Mouse (Mus musculus): ENCODE results near the gene Arhgap28.

Arhgap28 gene

GRCm38 (mm10) chr17:67993371-67994045, 10.4 kb downstream of the Arhgap28 start:
- DNase-seq (ENCODE audit: low spot score in 2 of 2): no peak

- no peak for DNase-seq (ENCODE audit: low spot score in 2 of 2)
Measured at GRCm38 (mm10) chr17:67989716-67990115, 14.2 kb downstream of the Arhgap28 start.

DNA sequence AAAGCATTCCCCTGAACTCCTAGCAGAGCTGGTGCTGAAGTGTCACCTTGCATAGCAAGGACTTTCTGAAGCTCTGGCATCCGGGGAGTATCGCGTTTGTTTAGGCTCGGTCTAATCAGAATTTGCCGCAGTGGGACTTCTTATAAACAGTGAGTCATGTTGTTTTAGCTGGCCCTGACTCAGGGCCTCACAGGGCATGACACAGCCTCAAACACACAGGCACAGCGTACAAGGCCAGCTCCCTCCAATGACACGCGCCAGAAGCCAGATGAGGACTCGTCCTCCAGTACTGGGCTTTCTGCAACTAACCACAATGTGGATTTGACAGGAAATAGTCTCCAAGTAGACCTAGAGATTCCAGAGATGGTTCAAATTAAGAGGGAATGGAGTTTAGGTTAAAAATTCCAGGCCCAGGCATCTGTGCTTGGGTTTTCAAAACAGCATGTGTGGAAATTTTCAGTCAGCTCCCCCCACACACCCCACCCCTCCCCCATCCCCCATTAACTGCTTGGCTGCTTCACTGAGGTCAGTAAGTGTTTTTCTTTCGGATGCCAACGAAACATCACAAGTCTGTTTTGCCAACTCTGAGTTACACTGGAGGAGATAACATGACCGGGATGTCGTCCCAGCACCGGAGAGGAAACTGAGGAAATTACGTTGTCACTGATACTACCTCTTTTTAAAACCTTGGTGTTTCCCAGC, 14.8 kb downstream of the Arhgap28 start:
- no peak for DNase-seq (ENCODE audit: low spot score in 2 of 2)

DNA sequence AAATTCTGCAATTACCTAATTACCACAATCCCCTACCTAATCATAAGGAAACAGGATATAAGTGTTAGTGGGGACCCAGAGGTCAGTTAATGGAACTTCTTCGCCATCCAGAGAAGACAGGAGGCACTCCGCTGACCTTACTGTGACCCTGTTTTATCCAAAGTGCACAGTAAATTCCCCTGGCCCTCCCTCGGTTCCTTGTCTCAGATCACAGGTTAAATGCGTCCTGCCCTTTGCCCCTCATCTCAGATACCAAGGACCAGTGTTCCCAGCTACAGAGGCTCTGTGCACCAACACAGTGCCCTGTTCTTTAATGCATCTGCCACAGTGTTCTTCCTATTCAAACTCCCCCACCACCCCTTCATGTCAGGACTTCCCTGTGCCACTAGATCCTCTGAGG, 18.4 kb downstream of the Arhgap28 start:
- no peak for DNase-seq (ENCODE audit: low spot score in 2 of 2)

DNA sequence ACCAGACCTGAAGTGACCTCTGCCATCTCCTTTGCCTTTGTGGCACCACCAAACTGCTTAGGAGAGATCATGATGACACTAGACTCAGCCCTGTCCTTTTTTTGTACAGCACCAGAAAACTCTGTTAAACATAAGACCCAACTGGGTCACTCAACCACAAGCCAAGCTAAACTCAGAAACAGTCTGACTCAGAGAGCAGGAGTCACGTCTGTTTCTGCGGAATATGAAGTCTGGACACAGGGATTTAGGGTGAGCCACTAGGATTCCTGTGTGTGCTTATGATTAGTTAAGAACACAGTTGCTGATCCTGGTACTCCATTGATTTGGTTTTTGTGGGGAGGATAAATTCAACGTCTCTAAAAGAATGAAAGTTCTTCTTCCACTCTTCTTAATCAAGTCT, 23.3 kb downstream of the Arhgap28 start:
- DNase-seq (ENCODE audit: low spot score in 2 of 2): no peak

- no peak for DNase-seq (ENCODE audit: low spot score in 2 of 2)
Measured at GRCm38 (mm10) chr17:67979248-67979647, 24.7 kb downstream of the Arhgap28 start.

- peak in 1 of 2 experiments; percentile 6 for DNase-seq (ENCODE audit: low spot score in 2 of 2)
Measured at GRCm38 (mm10) chr17:67978786-67979185, 25.1 kb downstream of the Arhgap28 start.

DNA sequence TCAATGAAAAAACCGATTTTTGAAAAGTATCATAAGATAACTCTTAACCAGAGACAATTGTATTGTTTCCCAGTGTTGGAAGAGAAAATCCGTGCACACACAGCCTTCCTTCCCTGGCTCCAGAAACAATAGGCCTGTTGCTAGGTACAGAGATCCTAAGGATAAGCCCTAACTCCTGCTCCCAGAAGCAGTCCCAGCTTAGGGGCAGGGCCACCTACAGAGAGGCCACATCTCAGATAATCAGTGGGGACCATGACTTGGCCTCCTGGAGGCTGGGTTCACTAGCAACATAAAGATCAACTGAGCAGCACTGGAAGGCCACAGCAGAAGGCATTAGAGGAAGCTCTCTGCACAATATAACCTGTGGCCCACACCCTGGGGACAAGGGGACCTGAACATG, 27.5 kb downstream of the Arhgap28 start:
- no peak for DNase-seq (ENCODE audit: low spot score in 2 of 2)

DNA sequence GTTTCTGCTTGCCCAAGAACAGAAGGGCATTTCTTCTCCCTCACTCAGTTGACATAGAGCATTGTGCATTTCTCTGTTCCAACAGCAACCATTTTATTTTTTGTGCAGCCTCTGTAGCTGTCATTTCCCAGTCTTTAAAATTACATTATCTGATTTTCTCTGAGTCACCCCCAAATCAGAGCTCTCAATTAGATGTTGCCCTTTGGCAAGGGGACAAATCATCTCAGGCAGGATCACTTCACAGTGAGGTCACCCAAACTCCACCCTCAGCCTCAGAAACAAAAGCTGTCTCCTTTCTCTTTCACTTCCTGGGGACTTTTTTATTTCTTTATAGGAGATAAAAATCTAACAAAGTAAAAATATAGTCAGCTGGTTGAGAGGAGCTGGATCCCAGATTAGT, 27.9 kb downstream of the Arhgap28 start:
- DNase-seq (ENCODE audit: low spot score in 2 of 2): no peak

DNA sequence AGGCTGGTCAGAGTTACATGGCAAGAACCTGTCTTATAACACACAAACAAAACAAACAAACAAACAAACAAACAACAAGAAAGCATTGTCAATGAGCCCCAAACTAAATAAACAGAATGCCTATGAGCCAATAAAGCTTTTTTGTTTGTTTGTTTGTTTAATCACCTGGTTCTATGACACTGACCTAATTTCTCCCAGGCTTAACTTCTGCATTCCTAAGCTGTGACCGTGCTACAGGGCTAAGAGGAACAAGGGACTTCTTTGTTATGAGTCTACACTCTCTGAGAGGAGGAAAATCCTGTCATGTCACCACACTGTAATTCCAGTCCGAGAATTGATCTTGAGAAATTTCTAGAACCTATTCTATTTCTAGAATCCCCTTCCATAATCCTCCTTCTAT, 29.2 kb downstream of the Arhgap28 start:
- no peak for DNase-seq (ENCODE audit: low spot score in 2 of 2)

DNA sequence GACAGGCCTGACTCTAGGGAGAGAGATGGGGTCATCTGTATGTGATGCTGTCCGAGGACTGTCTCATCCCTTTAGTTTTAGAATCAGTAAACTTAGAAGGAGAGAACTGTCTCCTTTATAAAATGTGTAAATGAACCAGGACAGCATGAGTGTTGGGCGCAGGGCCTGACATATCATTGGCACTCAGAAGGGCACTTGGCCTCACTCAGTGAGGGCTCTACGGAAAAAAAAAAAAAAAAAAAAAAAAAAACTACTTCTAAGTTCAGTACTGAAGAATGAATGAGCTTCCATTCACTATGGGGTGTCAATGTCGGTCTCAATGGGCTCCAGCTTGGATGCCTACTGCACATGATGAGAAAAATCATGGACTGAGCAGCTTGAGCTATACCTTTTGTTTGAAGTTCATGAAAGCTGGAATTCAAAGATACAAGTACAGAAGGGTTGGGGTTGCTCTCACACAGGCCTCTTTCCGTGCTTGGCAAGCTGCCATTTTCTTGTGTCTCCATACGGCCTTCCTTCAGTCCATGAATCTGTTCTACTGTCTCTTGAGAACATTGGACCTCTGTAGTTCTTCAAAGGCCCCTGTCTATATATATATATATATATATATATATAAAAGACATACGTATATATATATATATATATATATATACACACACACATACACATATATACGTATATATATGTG, 36.9 kb downstream of the Arhgap28 start:
- DNase-seq (ENCODE audit: low spot score in 2 of 2): no peak

- no peak for DNase-seq (ENCODE audit: low spot score in 2 of 2)
Measured at GRCm38 (mm10) chr17:67962858-67963257, 41.1 kb downstream of the Arhgap28 start.

DNA sequence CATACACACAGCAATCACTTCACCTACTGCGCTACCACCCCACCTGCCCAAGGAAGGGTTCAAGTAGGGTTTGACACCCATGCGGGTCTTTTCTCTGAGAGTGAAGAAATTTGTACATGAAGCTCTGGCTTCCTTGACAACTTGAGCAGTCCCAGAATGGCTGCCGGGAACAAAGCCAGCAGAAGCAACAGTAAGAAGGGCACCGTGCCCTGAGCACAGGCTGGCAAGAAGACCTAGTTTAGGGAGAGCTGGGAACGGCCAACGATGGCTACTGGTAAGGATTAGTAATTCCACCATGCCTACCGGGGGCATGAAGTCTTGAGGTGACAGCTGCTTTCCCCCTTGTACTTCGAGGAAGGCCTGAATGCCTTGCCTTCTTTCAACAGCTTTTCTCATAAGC, 41.9 kb downstream of the Arhgap28 start:
- DNase-seq (ENCODE audit: low spot score in 2 of 2): no peak

- no peak for DNase-seq (ENCODE audit: low spot score in 2 of 2)
Measured at GRCm38 (mm10) chr17:67958909-67959308, 45.0 kb downstream of the Arhgap28 start.

- no peak for DNase-seq (ENCODE audit: low spot score in 2 of 2)
Measured at GRCm38 (mm10) chr17:67957603-67958002, 46.3 kb downstream of the Arhgap28 start.

DNA sequence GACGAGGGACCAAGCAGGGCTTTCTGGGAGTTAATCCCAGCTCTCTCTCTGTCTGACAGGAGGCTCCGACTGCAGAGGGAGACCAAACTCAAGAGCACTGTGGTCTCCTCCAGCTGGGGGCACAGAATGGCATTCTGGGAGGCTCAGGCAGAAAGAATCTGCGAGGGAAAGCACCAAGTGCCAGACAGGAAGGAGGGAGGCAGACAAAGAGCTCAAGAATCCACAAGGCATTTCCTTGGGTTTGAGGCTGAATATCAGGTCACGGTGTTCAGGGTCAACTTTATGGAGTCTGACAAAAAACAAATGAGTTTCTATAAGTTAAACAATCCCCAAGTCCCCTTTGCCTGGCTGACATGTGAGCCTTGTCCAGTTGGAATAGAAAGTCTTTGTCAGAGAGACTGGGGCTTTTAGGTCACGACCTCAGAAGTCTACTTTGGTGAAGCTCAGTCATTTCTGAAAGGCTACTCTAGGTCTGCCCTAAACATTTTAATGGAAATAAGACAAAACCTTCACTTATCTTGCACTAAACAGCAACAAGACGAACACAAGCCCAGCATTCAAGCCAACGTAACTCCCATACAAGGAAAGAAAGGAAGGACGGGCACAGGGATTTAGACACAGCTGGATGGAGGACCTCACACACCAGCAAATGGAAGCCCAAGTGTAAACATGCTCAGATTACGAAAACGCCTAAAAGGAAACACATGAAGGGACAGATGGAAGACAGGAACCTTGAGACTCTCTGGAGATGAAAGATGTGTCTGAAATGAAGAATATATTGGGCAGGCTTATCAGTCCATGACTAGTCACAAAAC, 47.8 kb downstream of the Arhgap28 start:
- DNase-seq (ENCODE audit: low spot score in 2 of 2): no peak

- no peak for DNase-seq (ENCODE audit: low spot score in 2 of 2)
Measured at GRCm38 (mm10) chr17:67954961-67955360, 49.0 kb downstream of the Arhgap28 start.

DNA sequence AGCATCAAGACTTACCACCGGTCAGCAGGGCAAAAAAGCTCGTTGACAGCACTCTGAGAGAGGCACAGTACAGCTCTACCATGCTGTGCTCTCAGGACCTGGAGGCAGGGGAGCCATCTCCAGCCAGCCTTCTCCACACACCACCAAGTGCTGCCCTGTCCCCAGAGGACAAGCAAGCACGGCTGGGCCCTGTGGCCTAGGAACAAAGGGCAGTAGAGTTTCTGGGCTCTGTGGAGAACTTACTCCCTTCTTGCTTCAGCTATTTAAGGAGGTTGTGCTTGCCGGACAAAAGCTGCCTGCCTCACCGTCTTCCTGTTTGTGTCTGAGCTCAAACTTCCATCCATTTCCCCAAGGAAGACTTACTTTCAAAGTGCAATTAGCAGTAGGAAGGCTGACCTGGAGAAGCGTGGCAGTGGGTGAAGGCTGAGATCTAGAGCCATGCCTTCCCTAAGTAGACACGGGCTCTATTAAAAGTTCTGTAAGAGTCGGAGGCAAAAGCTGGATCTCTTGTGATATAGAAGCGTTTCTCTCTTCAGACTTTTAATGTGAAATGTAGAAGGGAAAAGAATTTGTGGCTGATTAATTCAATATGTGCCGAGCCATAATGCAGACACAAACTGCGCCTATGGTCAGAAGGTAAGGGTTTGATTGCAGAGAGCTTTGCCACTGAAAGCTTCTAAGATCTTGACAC, 53.3 kb downstream of the Arhgap28 start:
- DNase-seq (ENCODE audit: low spot score in 2 of 2): no peak

GRCm38 (mm10) chr17:67948601-67949000, 55.3 kb downstream of the Arhgap28 start:
- DNase-seq (ENCODE audit: low spot score in 2 of 2): no peak

GRCm38 (mm10) chr17:67945453-67945852, 58.5 kb downstream of the Arhgap28 start:
- no peak for DNase-seq (ENCODE audit: low spot score in 2 of 2)

GRCm38 (mm10) chr17:67944256-67944655, 59.7 kb downstream of the Arhgap28 start:
- DNase-seq (ENCODE audit: low spot score in 2 of 2): no peak
